Mouse (Mus musculus): ENCODE data around the gene Tbc1d22a. TPM values are rescaled to one million over a fixed set of nuclear protein-coding genes. Genes with fewer than 3 reads are reported as not detected.

Gene Tbc1d22a
- total RNA-seq, 1 experiment from 2014 or later: 15.7 TPM

- ATAC-seq (replicated peaks; ENCODE audit: low read depth, poor library complexity, severe bottlenecking): no peak
These were observed 210.7 kb downstream of the Tbc1d22a start for GRCm38 (mm10) chr15:86424971-86425370.

GRCm38 (mm10) chr15:86426364-86427000 lies 212.2 kb downstream of the Tbc1d22a start:
- ATAC-seq (replicated peaks; ENCODE audit: low read depth, poor library complexity, severe bottlenecking): no peak

- ATAC-seq (replicated peaks; ENCODE audit: low read depth, poor library complexity, severe bottlenecking): no peak
These were observed 213.2 kb downstream of the Tbc1d22a start for GRCm38 (mm10) chr15:86427439-86427838.

- no peak for ATAC-seq (replicated peaks; ENCODE audit: low read depth, poor library complexity, severe bottlenecking)
These were observed 214.2 kb downstream of the Tbc1d22a start for GRCm38 (mm10) chr15:86428496-86428895.

GRCm38 (mm10) chr15:86429766-86430335 lies 215.6 kb downstream of the Tbc1d22a start:
- ATAC-seq (replicated peaks; ENCODE audit: low read depth, poor library complexity, severe bottlenecking): no peak

GRCm38 (mm10) chr15:86431539-86432080 lies 217.4 kb downstream of the Tbc1d22a start:
- no peak for ATAC-seq (replicated peaks; ENCODE audit: low read depth, poor library complexity, severe bottlenecking)

- no peak for ATAC-seq (replicated peaks; ENCODE audit: low read depth, poor library complexity, severe bottlenecking)
These were observed 218.5 kb downstream of the Tbc1d22a start for GRCm38 (mm10) chr15:86432791-86433190.

- no peak for ATAC-seq (replicated peaks; ENCODE audit: low read depth, poor library complexity, severe bottlenecking)
These were observed 219.1 kb downstream of the Tbc1d22a start for GRCm38 (mm10) chr15:86433378-86433777.

GRCm38 (mm10) chr15:86434241-86434640 lies 220.0 kb downstream of the Tbc1d22a start:
- no peak for ATAC-seq (replicated peaks; ENCODE audit: low read depth, poor library complexity, severe bottlenecking)

GRCm38 (mm10) chr15:86437346-86437745 lies 223.1 kb downstream of the Tbc1d22a start:
- no peak for ATAC-seq (replicated peaks; ENCODE audit: low read depth, poor library complexity, severe bottlenecking)

- ATAC-seq (replicated peaks; ENCODE audit: low read depth, poor library complexity, severe bottlenecking): no peak
These were observed 224.9 kb downstream of the Tbc1d22a start for GRCm38 (mm10) chr15:86439015-86439796.

GRCm38 (mm10) chr15:86444271-86444670 lies 230.0 kb downstream of the Tbc1d22a start:
- no peak for ATAC-seq (replicated peaks; ENCODE audit: low read depth, poor library complexity, severe bottlenecking)

- peak; percentile 81 for ATAC-seq (replicated peaks; ENCODE audit: low read depth, poor library complexity, severe bottlenecking)
These were observed 231.8 kb downstream of the Tbc1d22a start for GRCm38 (mm10) chr15:86446064-86446463.

GRCm38 (mm10) chr15:86447251-86447650 lies 233.0 kb downstream of the Tbc1d22a start:
- ATAC-seq (replicated peaks; ENCODE audit: low read depth, poor library complexity, severe bottlenecking): no peak

- ATAC-seq (replicated peaks; ENCODE audit: low read depth, poor library complexity, severe bottlenecking): no peak
These were observed 235.0 kb downstream of the Tbc1d22a start for GRCm38 (mm10) chr15:86449236-86449635.

- ATAC-seq (replicated peaks; ENCODE audit: low read depth, poor library complexity, severe bottlenecking): no peak
These were observed 235.5 kb downstream of the Tbc1d22a start for GRCm38 (mm10) chr15:86449794-86450193.

GRCm38 (mm10) chr15:86459413-86459812 lies 245.2 kb downstream of the Tbc1d22a start:
- ATAC-seq (replicated peaks; ENCODE audit: low read depth, poor library complexity, severe bottlenecking): no peak

- ATAC-seq (replicated peaks; ENCODE audit: low read depth, poor library complexity, severe bottlenecking): no peak
These were observed 248.4 kb downstream of the Tbc1d22a start for GRCm38 (mm10) chr15:86462636-86463035.

- no peak for ATAC-seq (replicated peaks; ENCODE audit: low read depth, poor library complexity, severe bottlenecking)
These were observed 253.8 kb downstream of the Tbc1d22a start for GRCm38 (mm10) chr15:86468082-86468481.

GRCm38 (mm10) chr15:86471136-86471535 lies 256.9 kb downstream of the Tbc1d22a start:
- no peak for ATAC-seq (replicated peaks; ENCODE audit: low read depth, poor library complexity, severe bottlenecking)

- no peak for ATAC-seq (replicated peaks; ENCODE audit: low read depth, poor library complexity, severe bottlenecking)
These were observed 259.2 kb downstream of the Tbc1d22a start for GRCm38 (mm10) chr15:86473473-86473872.
